In the genomic region with DNA sequence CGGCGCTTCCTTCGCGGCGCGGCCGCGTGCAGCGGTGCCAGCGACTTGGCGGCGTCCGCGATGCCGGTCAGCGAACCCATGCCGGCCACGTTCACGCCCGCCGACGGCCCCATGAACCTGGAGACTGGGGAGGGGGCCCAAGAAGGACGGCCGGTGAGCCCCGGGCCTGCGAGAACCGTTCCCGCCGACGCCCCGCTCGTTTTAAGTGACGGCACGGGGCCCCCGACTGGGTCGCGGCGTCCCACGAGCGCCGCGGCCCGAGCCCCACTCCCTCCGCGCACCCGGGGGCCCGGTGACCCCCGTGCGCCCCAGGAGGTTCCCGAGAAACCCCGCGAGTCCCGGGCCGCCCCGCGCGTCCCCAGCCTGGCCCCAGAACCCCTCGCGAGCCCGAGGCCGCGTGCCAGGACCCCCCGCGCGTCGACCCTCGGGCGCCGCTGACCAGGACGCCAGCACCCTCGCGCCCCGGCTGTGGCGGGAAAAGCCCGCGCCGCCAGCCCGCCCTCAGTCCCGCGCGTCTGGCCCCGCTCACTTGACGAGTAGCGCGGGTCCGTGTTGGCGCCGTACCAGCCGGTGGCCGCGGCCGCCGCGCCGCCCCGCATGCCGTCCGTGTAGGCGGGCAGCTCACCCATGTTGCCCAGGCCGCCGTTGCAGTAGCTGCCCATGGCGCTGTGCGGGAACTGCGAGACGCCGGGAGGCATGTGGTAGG, we compare ENCODE assay signal across 9 mouse cellular contexts. TPM values are rescaled to one million over a fixed set of nuclear protein-coding genes. Genes with fewer than 3 reads are reported as not detected.
DNase-seq lines count a peak whose midpoint lies in the region; ATAC-seq and TF ChIP-seq lines count a peak whose summit lies in the region.
"Had no signal": no experiment of that assay in that cellular context is flagged by ENCODE, and none has a peak within 500 bp of the region (broad histone marks: within the 10 kb centered on the region; RNA-seq: fewer than 3 reads in every experiment).

No protein-coding gene starts in this region.

- WGBS in limb, embryonic 10.5 days, result 3% methylated on average over 96 of the region's 106 CpGs
- 3% methylated on average over 106 of the region's 106 CpGs for WGBS in small intestine, adult 2 months

- peak overlapping the region; percentile 19; the same call in 1 of the 2 replicates for H3K27ac ChIP-seq in limb, embryonic 10.5 days
- H3K27ac ChIP-seq in small intestine, adult 2 months (ENCODE audit: insufficient read depth, low read depth, low read length), result no peak overlapping the region

- ATAC-seq in granulocyte monocyte progenitor cell, adult 5-6 weeks (replicated peaks; ENCODE audit: poor library complexity, severe bottlenecking), result peak; percentile 35

- H3K9me3 ChIP-seq in limb, embryonic 10.5 days (replicated peaks), result no peaks in the 10 kb centered on the region

- peaks cover 20% of the 10 kb centered on the region for H3K4me1 ChIP-seq in limb, embryonic 10.5 days
- peaks cover 10% of the 10 kb centered on the region for H3K4me1 ChIP-seq in small intestine, adult 2 months (ENCODE audit: control insufficient read depth, insufficient read depth, insufficient read length, low read length)

- no peaks in the 10 kb centered on the region for H3K36me3 ChIP-seq in limb, embryonic 10.5 days
- H3K36me3 ChIP-seq in small intestine, adult 2 months (ENCODE audit: control insufficient read depth, insufficient read depth, low read length), result no peaks in the 10 kb centered on the region

- peak overlapping the region; percentile 42 for H3K4me3 ChIP-seq in limb, embryonic 10.5 days
- peak overlapping the region; percentile 61 for H3K4me3 ChIP-seq in small intestine, adult 2 months (ENCODE audit: low read depth, low read length)

- no peak for TF ChIP-seq POLR2A in small intestine, adult 2 months (IDR thresholded peaks at IDR 0.05; ENCODE audit: low read depth, low read length)

- no peak for TF ChIP-seq CTCF in small intestine, adult 2 months (IDR thresholded peaks at IDR 0.05; ENCODE audit: extremely low read depth, insufficient read length, insufficient replicate concordance, low read depth, low read length)

- peak; percentile 12 for DNase-seq in ovary, postnatal 36 days (ENCODE audit: low spot score)
- DNase-seq in ovary, postnatal 14 days (ENCODE audit: low spot score), result no peak
- DNase-seq in embryo, embryonic 11 days, result peak; percentile 49
- DNase-seq in limb, embryonic 10.5 days (ENCODE audit: low spot score), result peak; percentile 58
- no peak for DNase-seq in left cerebral cortex, adult 11 months (ENCODE audit: low spot score)
- no peak for DNase-seq in layer of hippocampus, adult 18-20 months (ENCODE audit: low spot score in 2 of 2)

- peaks cover 98% of the 10 kb centered on the region for H3K27me3 ChIP-seq in limb, embryonic 10.5 days (ENCODE audit: low read depth, poor library complexity, severe bottlenecking)
- H3K27me3 ChIP-seq in small intestine, adult 2 months (ENCODE audit: control insufficient read depth, insufficient read depth, low read length), result peaks cover 49% of the 10 kb centered on the region

RNA-seq across cellular contexts. Expression of gene Nkx2-4, which starts 0.7 kb away (rescaled TPM):
- not detected in 2 replicates for total RNA-seq in granulocyte monocyte progenitor cell, adult 5-6 weeks (2014; fragmentation: Nextera tagmentation)
- total RNA-seq in granulocyte monocyte progenitor cell, adult 5-6 weeks (2017), result not detected in 2 replicates
- not detected in 2 replicates for polyA plus RNA-seq in limb, embryonic 10.5 days (2016; fragmentation: Nextera tagmentation; extraction: Ambion mirVana)
- polyA plus RNA-seq in small intestine, adult 2 months (2012; rRNA removed), result not detected in 2 replicates
- not detected for total RNA-seq in layer of hippocampus, adult 18-20 months (2021)
- polyA plus RNA-seq: cerebellum, adult 2 months had no signal

Comparison
In these comparisons a context has a peak if more than half of its experiments do, and no peak if none do; other contexts are left out.
1. DNase-seq: peak in ovary, postnatal 36 days (single experiment), embryo, embryonic 11 days (single experiment) and limb, embryonic 10.5 days (single experiment); none in ovary, postnatal 14 days (single experiment), left cerebral cortex, adult 11 months (single experiment) and layer of hippocampus, adult 18-20 months (0 of 2).